In the genomic region with DNA sequence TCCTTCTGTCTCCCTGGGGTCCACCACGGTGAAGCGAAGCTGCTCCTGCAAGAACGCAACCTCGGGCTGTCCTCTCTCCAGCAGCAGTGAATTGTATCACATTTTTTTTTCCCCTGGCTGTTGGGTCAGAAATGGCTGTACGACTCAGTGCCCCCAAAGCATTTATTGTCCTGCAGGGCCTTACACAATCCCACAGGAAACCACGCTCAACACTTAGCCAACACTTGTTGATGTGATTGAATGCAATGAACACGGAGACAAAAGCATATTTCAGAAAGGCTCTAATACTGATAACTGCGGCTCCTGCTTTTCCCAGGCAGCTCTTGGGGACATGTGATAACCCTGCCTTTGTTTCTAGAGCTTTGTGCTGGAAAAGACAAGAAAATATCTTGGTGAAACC, we compare ENCODE assay signal across 17 mouse cellular contexts. TPM values are rescaled to one million over a fixed set of nuclear protein-coding genes. Genes with fewer than 3 reads are reported as not detected.
DNase-seq lines count a peak whose midpoint lies in the region; ATAC-seq and TF ChIP-seq lines count a peak whose summit lies in the region.
"Had no signal": no experiment of that assay in that cellular context is flagged by ENCODE, and none has a peak within 500 bp of the region (broad histone marks: within the 10 kb centered on the region; RNA-seq: fewer than 3 reads in every experiment).

A gene (minus strand): TSS at position 137 of the 400 bp plus-strand sequence.

- H3K36me3 ChIP-seq in liver, embryonic 16.5 days (ENCODE audit: control insufficient read depth, insufficient read depth), result no peaks in the 10 kb centered on the region
- no peaks in the 10 kb centered on the region for H3K36me3 ChIP-seq in liver, embryonic 11.5 days (ENCODE audit: control insufficient read depth, insufficient read depth, low read length)
- no peaks in the 10 kb centered on the region for H3K36me3 ChIP-seq in heart, embryonic 14.5 days (ENCODE audit: control insufficient read depth, insufficient read depth, low read length)
- H3K36me3 ChIP-seq: forebrain, embryonic 12.5 days; limb, embryonic 13.5 days; midbrain, embryonic 10.5 days; neural tube, embryonic 15.5 days had no signal

- H3K4me2 ChIP-seq in liver, embryonic 16.5 days (ENCODE audit: low read depth, low read length), result no peak within 1 kb of the TSS
- H3K4me2 ChIP-seq in liver, embryonic 11.5 days, result no peak within 1 kb of the TSS
- H3K4me2 ChIP-seq in heart, embryonic 14.5 days (ENCODE audit: low read length), result peak within 1 kb of the TSS; percentile 47
- H3K4me2 ChIP-seq: forebrain, embryonic 12.5 days; limb, embryonic 13.5 days; neural tube, embryonic 15.5 days had no signal

- H3K27ac ChIP-seq in liver, embryonic 16.5 days (ENCODE audit: low read length), result no peak within 1 kb of the TSS
- H3K27ac ChIP-seq in liver, embryonic 11.5 days (ENCODE audit: low read depth, low read length), result no peak within 1 kb of the TSS
- H3K27ac ChIP-seq in bone marrow macrophage, adult 2 months (ENCODE audit: insufficient read depth, low read depth, low read length), result peak within 1 kb of the TSS; percentile 66
- peak within 1 kb of the TSS; percentile 78 to 81 for H3K27ac ChIP-seq in heart, embryonic 14.5 days (replicated peaks in 1 of 2; ENCODE audit: control insufficient read depth in 1 of 2, insufficient read depth in 1 of 2, low read depth in 2 of 2, low read length in 2 of 2)
- H3K27ac ChIP-seq: forebrain, embryonic 12.5 days; limb, embryonic 13.5 days; midbrain, embryonic 10.5 days; neural tube, embryonic 15.5 days had no signal

- WGBS in liver, embryonic 16.5 days (ENCODE audit: insufficient replicate concordance), result 41% methylated on average over 8 of the region's 8 CpGs
- 57% methylated on average over 8 of the region's 8 CpGs for WGBS in liver, embryonic 11.5 days
- 40% methylated on average over 8 of the region's 8 CpGs for WGBS in heart, embryonic 14.5 days

- TF ChIP-seq CTCF in bone marrow macrophage, adult 2 months (IDR thresholded peaks at IDR 0.05; ENCODE audit: low read depth, low read length), result no peak

- ATAC-seq in liver, embryonic 16.5 days (ENCODE audit: low read depth), result peak; percentile 3; the same call in 1 of the 2 replicates
- no peak for ATAC-seq in liver, embryonic 11.5 days (replicated peaks; ENCODE audit: low FRiP score)
- ATAC-seq in heart, embryonic 14.5 days (ENCODE audit: insufficient number of reproducible peaks, insufficient read depth, low FRiP score, low read depth), result peak; percentile 50; the same call in 1 of the 2 replicates
- ATAC-seq in megakaryocyte, adult 5-6 weeks (ENCODE audit: poor library complexity, severe bottlenecking), result peak; percentile 61
- no peak for ATAC-seq in inflammation-experienced regulatory T-cells, adult 6 months

- no peaks in the 10 kb centered on the region for H3K4me1 ChIP-seq in liver, embryonic 16.5 days (ENCODE audit: control insufficient read depth, low read depth, low read length)
- H3K4me1 ChIP-seq in liver, embryonic 11.5 days (replicated peaks; ENCODE audit: control insufficient read depth, insufficient read depth, low read length), result no peaks in the 10 kb centered on the region
- H3K4me1 ChIP-seq in bone marrow macrophage, adult 2 months (ENCODE audit: control insufficient read depth, insufficient read depth, low read length), result peaks cover 17% of the 10 kb centered on the region
- H3K4me1 ChIP-seq in heart, embryonic 14.5 days (ENCODE audit: control insufficient read depth in 2 of 2, insufficient read depth in 2 of 2, low read length in 2 of 2), result no peaks in the 10 kb centered on the region
- H3K4me1 ChIP-seq: forebrain, embryonic 12.5 days; midbrain, embryonic 10.5 days had no signal

- DNase-seq in liver, embryonic 11.5 days (ENCODE audit: low spot score), result no peak
- no peak for DNase-seq in ovary, postnatal 36 days (ENCODE audit: low spot score)
- no peak for DNase-seq in right cerebral cortex, postnatal 36 days (ENCODE audit: low spot score in 2 of 2)
- DNase-seq: cerebellum, adult 9-10 months; embryo, embryonic 11 days; lung, adult 2 months; right cerebral cortex, adult 18-20 months; thymus, postnatal 36 days had no signal

- H3K4me3 ChIP-seq in liver, embryonic 16.5 days (ENCODE audit: low read depth, low read length), result no peak within 1 kb of the TSS
- no peak within 1 kb of the TSS for H3K4me3 ChIP-seq in liver, embryonic 11.5 days (ENCODE audit: low read depth, low read length)
- H3K4me3 ChIP-seq in bone marrow macrophage, adult 2 months (ENCODE audit: insufficient read depth, low read length), result no peak within 1 kb of the TSS
- peak within 1 kb of the TSS; percentile 18 to 23; a peak in 3 of 4 replicates for H3K4me3 ChIP-seq in heart, embryonic 14.5 days (ENCODE audit: control insufficient read depth in 1 of 2, insufficient read depth in 1 of 2, low read depth in 1 of 2, low read length in 2 of 2)
- H3K4me3 ChIP-seq: forebrain, embryonic 12.5 days; limb, embryonic 13.5 days; midbrain, embryonic 10.5 days; neural tube, embryonic 15.5 days had no signal

- no peak within 1 kb of the TSS for H3K9ac ChIP-seq in liver, embryonic 16.5 days (ENCODE audit: low read depth, low read length)
- no peak within 1 kb of the TSS for H3K9ac ChIP-seq in liver, embryonic 11.5 days (ENCODE audit: low read depth, low read length)
- peak within 1 kb of the TSS; percentile 41; the same call in 1 of the 2 replicates for H3K9ac ChIP-seq in heart, embryonic 14.5 days (ENCODE audit: low read length)
- H3K9ac ChIP-seq: forebrain, embryonic 12.5 days; limb, embryonic 13.5 days; neural tube, embryonic 15.5 days had no signal

- H3K27me3 ChIP-seq in liver, embryonic 16.5 days (ENCODE audit: control insufficient read depth, insufficient read depth, low read depth, low read length), result no peaks in the 10 kb centered on the region
- H3K27me3 ChIP-seq in liver, embryonic 11.5 days (replicated peaks; ENCODE audit: control insufficient read depth, insufficient read depth, low read length), result no peaks in the 10 kb centered on the region; the same call in 1 of the 2 replicates
- no peaks in the 10 kb centered on the region for H3K27me3 ChIP-seq in heart, embryonic 14.5 days (ENCODE audit: control insufficient read depth, insufficient read depth, low read length)

- no peaks in the 10 kb centered on the region for H3K9me3 ChIP-seq in liver, embryonic 16.5 days (replicated peaks; ENCODE audit: control insufficient read depth, low read length)
- no peaks in the 10 kb centered on the region for H3K9me3 ChIP-seq in liver, embryonic 11.5 days (ENCODE audit: control insufficient read depth, low read length)
- no peaks in the 10 kb centered on the region for H3K9me3 ChIP-seq in heart, embryonic 14.5 days (ENCODE audit: control insufficient read depth, low read length)
- H3K9me3 ChIP-seq: forebrain, embryonic 12.5 days; limb, embryonic 13.5 days; midbrain, embryonic 10.5 days; neural tube, embryonic 15.5 days had no signal

- no peak for TF ChIP-seq POLR2A in bone marrow macrophage, adult 2 months (IDR thresholded peaks at IDR 0.05; ENCODE audit: borderline replicate concordance, low read depth, low read length)

RNA-seq across cellular contexts. Expression of the gene that starts here (rescaled TPM):
- 0.70 and 0.77 TPM in 2 replicates for polyA plus RNA-seq in liver, embryonic 16.5 days (2015; fragmentation: Nextera tagmentation; extraction: Ambion mirVana)
- 0.19 and 0.27 TPM in 2 replicates for polyA plus RNA-seq in liver, embryonic 11.5 days (2014; fragmentation: Nextera tagmentation; extraction: Ambion mirVana)
- polyA plus RNA-seq in bone marrow macrophage, adult 2 months (2012; ENCODE audit: insufficient read depth, insufficient read length, missing spikeins), result 0.19 TPM in 1 of 2 replicates, not detected in the other
- 7.2 and 9.1 TPM in 2 replicates for polyA plus RNA-seq in heart, embryonic 14.5 days (2014; fragmentation: Nextera tagmentation; extraction: Ambion mirVana)
- 27.4 and 30.8 TPM in 2 replicates for total RNA-seq in megakaryocyte, adult 5-6 weeks (2015)
- 40.8 and 42.4 TPM in 2 replicates for total RNA-seq in megakaryocyte, adult 5-6 weeks (2017)
- polyA plus RNA-seq in inflammation-experienced regulatory T-cells, adult 6 months (2017; shearing (Covaris generic)), result not detected

Comparison
In these comparisons a context has a peak if more than half of its experiments do, and no peak if none do; other contexts are left out.
1. Peak in ATAC-seq in liver, embryonic 16.5 days; RNA of the gene not detected or under 1 TPM.
2. ATAC-seq: peak in heart, embryonic 14.5 days (single experiment) and megakaryocyte, adult 5-6 weeks (single experiment); none in liver, embryonic 11.5 days (single experiment) and inflammation-experienced regulatory T-cells, adult 6 months (single experiment).
3. H3K27ac ChIP-seq: peak in bone marrow macrophage, adult 2 months (single experiment) and heart, embryonic 14.5 days (2 of 2); none in liver, embryonic 16.5 days (single experiment) and liver, embryonic 11.5 days (single experiment).
4. H3K4me3 ChIP-seq: peak in heart, embryonic 14.5 days (2 of 2); none in liver, embryonic 16.5 days (single experiment), liver, embryonic 11.5 days (single experiment) and bone marrow macrophage, adult 2 months (single experiment).